Mouse (Mus musculus) retina, adult 2 months (tissue): ENCODE data around the gene Otulinl.
"Not testable (repeated sequence)": the region's sequence is repeated elsewhere in the genome, so short reads cannot be mapped to it uniquely, and the experiment has no call there.

Source experiments
- DNase-seq: peaks from one replicate; pipeline ENCODE4 v3.0.0-alpha.2; 2012; ENCODE audit warnings: low read depth, low spot score

The Otulinl gene

GRCm38 (mm10) chr15:27681419-27682187 lies at the start of gene Otulinl:
Gene Otulinl, minus strand, starts transcription at chr15:27681579.
- DNase-seq: peak; percentile 80

- no peak for DNase-seq
Observed at GRCm38 (mm10) chr15:27726228-27726627, 44.8 kb upstream of the Otulinl start.

GRCm38 (mm10) chr15:27724796-27725680 lies 43.7 kb upstream of the Otulinl start:
- no peak for DNase-seq

- no peak for DNase-seq
Observed at GRCm38 (mm10) chr15:27724298-27724697, 42.9 kb upstream of the Otulinl start.

GRCm38 (mm10) chr15:27723746-27724145 lies 42.4 kb upstream of the Otulinl start:
- peak; percentile 11 for DNase-seq

- DNase-seq: not testable (repeated sequence)
Observed at GRCm38 (mm10) chr15:27720297-27720696, 38.9 kb upstream of the Otulinl start.

- DNase-seq: no peak
Observed at GRCm38 (mm10) chr15:27718668-27719067, 37.3 kb upstream of the Otulinl start.

GRCm38 (mm10) chr15:27715331-27715730 lies 34.0 kb upstream of the Otulinl start:
- no peak for DNase-seq

- no peak for DNase-seq
Observed at GRCm38 (mm10) chr15:27710698-27711097, 29.3 kb upstream of the Otulinl start.

GRCm38 (mm10) chr15:27708968-27709612 lies 27.7 kb upstream of the Otulinl start:
- DNase-seq: no peak

GRCm38 (mm10) chr15:27708499-27708898 lies 27.1 kb upstream of the Otulinl start:
- DNase-seq: no peak

- no peak for DNase-seq
Observed at GRCm38 (mm10) chr15:27702972-27703313, 21.6 kb upstream of the Otulinl start.

- DNase-seq: no peak
Observed at GRCm38 (mm10) chr15:27702031-27702971, 20.9 kb upstream of the Otulinl start.

- no peak for DNase-seq
Observed at GRCm38 (mm10) chr15:27697632-27698031, 16.3 kb upstream of the Otulinl start.

- no peak for DNase-seq
Observed at GRCm38 (mm10) chr15:27693235-27693634, 11.9 kb upstream of the Otulinl start.

GRCm38 (mm10) chr15:27692161-27692560 lies 10.8 kb upstream of the Otulinl start:
- no peak for DNase-seq

GRCm38 (mm10) chr15:27691213-27691612 lies 9.8 kb upstream of the Otulinl start:
- no peak for DNase-seq

- DNase-seq: no peak
Observed at GRCm38 (mm10) chr15:27688041-27688651, 6.8 kb upstream of the Otulinl start.

- no peak for DNase-seq
Observed at GRCm38 (mm10) chr15:27684813-27685212, 3.4 kb upstream of the Otulinl start.

GRCm38 (mm10) chr15:27683206-27683605 lies 1.8 kb upstream of the Otulinl start:
- no peak for DNase-seq

GRCm38 (mm10) chr15:27682619-27683018 lies 1.2 kb upstream of the Otulinl start:
- no peak for DNase-seq
